Mouse (Mus musculus) intestine, postnatal 0 days (tissue): Measurements from ENCODE around the gene Dcaf10. TPM values are rescaled to one million over a fixed set of nuclear protein-coding genes. Genes with fewer than 3 reads are reported as not detected.
A peak's percentile ranks its signal among the peaks of the same experiment; 100 is the strongest.

Source experiments
- ATAC-seq: fragments of 200-750 bp; cut with Nextera tagmentation; 2 replicates; pipeline ENCODE4 v1.8.0; 2017; ENCODE audit warnings: mild to moderate bottlenecking, moderate TSS enrichment, moderate library complexity
- H3K27ac ChIP-seq: fragments of 300-500 bp; sonication (generic); 2 replicates; pipeline ENCODE4 v1.5.1; 2014; ENCODE audit warnings: mild to moderate bottlenecking, low read depth, low read length, moderate library complexity
- H3K27me3 ChIP-seq: fragments of 300-500 bp; sonication (generic); replicated peaks from 2 replicates; pipeline ENCODE4 v1.6.1; 2014; ENCODE audit warnings: low read length, mixed read lengths; ENCODE audit not compliant: control insufficient read depth, insufficient read depth
- H3K36me3 ChIP-seq: fragments of 300-500 bp; sonication (generic); 2 replicates; pipeline ENCODE4 v1.6.1; 2014; ENCODE audit warnings: mild to moderate bottlenecking, moderate library complexity; ENCODE audit not compliant: control insufficient read depth, insufficient read depth
- H3K4me1 ChIP-seq: fragments of 300-500 bp; sonication (generic); replicated peaks from 2 replicates; pipeline ENCODE4 v1.6.1; 2014; ENCODE audit warnings: antibody characterized with exemption, low read length, mixed read lengths; ENCODE audit not compliant: control insufficient read depth, insufficient read depth
- H3K4me2 ChIP-seq: fragments of 300-500 bp; sonication (generic); replicated peaks from 2 replicates; pipeline ENCODE4 v1.6.1; 2014; ENCODE audit warnings: low read depth, mild to moderate bottlenecking, moderate library complexity
- H3K4me3 ChIP-seq: fragments of 300-500 bp; sonication (generic); 2 replicates; pipeline ENCODE4 v1.5.1; 2014; ENCODE audit warnings: low read depth, low read length
- H3K9ac ChIP-seq: fragments of 300-500 bp; sonication (generic); 2 replicates; pipeline ENCODE4 v1.6.1; 2014; ENCODE audit warnings: mild to moderate bottlenecking, low read depth, low read length
- H3K9me3 ChIP-seq: fragments of 300-500 bp; sonication (generic); 2 replicates; pipeline ENCODE4 v1.6.1; 2016; ENCODE audit warnings: mixed run types; ENCODE audit not compliant: control insufficient read depth
- CTCF ChIP-seq: sonication (generic); IDR thresholded peaks from 2 replicates; pipeline ENCODE4 v1.5.1; 2016; ENCODE audit warnings: low read depth, mild to moderate bottlenecking, control low read depth, antibody characterized with exemption, moderate library complexity
- whole genome bisulfite sequencing: fragments of 180-500 bp; shearing (Covaris S2); extraction: QIAGEN DNeasy Blood & Tissue Kit; methylation state at CpG from one replicate; pipeline ENCODE4 v1.1.7; 2014; 5-methylcytosine and 5-hydroxymethylcytosine counted together
- polyA plus RNA-seq: library from polyadenylated mRNA; unstranded; fragments of >200 nt; fragmentation: Nextera tagmentation; extraction: Ambion mirVana; gene quantifications from 2 replicates; pipeline ENCODE4 v1.2.1, GENCODE M21; 2015

Dcaf10 gene
- polyA plus RNA-seq, 1 experiment from 2014 or later = 9.8 TPM

GRCm38 (mm10) chr4:45402281-45402680, 60.4 kb downstream of the Dcaf10 start:
- TF ChIP-seq CTCF = no peak
- Histone ChIP-seq H3K36me3 (peaks cover 47% of the 10 kb centered on the region), H3K27ac (peak overlapping the region; percentile 70; the same call in 1 of the 2 replicates), H3K4me1 (peaks cover 8% of the 10 kb centered on the region; the same call in 1 of the 2 replicates), H3K9ac (no peak overlapping the region), H3K27me3 (no peaks in the 10 kb centered on the region), H3K9me3 (no peaks in the 10 kb centered on the region), H3K4me2 (no peak overlapping the region), H3K4me3 (no peak overlapping the region)
- 93% methylated on average over 4 of the region's 4 CpGs for WGBS
- no peak for ATAC-seq

- 41% methylated on average over 7 of the region's 7 CpGs for WGBS
- peak; percentile 8; the same call in 1 of the 2 replicates for ATAC-seq
- peaks cover 42% of the 10 kb centered on the region for H3K36me3 ChIP-seq
Measured at GRCm38 (mm10) chr4:45402878-45403498, 61.1 kb downstream of the Dcaf10 start.

GRCm38 (mm10) chr4:45403499-45403878, 61.6 kb downstream of the Dcaf10 start:
- 42% methylated on average over 7 of the region's 7 CpGs for WGBS
- peak overlapping the region; percentile 70 for H3K27ac ChIP-seq
- TF ChIP-seq CTCF = no peak
- peaks cover 8% of the 10 kb centered on the region; the same call in 1 of the 2 replicates for H3K4me1 ChIP-seq
- H3K36me3 ChIP-seq = peaks cover 42% of the 10 kb centered on the region
- 0 out of 2 replicates have a peak, but pooled peaks have one; percentile 9 for ATAC-seq
- H3K9me3 ChIP-seq = no peaks in the 10 kb centered on the region
- H3K4me2 ChIP-seq = no peak overlapping the region
- no peak overlapping the region for H3K4me3 ChIP-seq
- H3K27me3 ChIP-seq = no peaks in the 10 kb centered on the region
- no peak overlapping the region for H3K9ac ChIP-seq

More at GRCm38 (mm10) chr4:45402878-45403498, 61.1 kb downstream of the Dcaf10 start:
- Histone ChIP-seq H3K27ac (peak overlapping the region; percentile 70), H3K9me3 (no peaks in the 10 kb centered on the region), H3K9ac (no peak overlapping the region), H3K4me2 (peak overlapping the region; percentile 17; the same call in 1 of the 2 replicates), H3K4me3 (no peak overlapping the region), H3K4me1 (peaks cover 8% of the 10 kb centered on the region; the same call in 1 of the 2 replicates), H3K27me3 (no peaks in the 10 kb centered on the region)
- no peak for TF ChIP-seq CTCF

- Histone ChIP-seq H3K27me3 (no peaks in the 10 kb centered on the region), H3K4me3 (no peak overlapping the region), H3K27ac (peak overlapping the region; percentile 68; the same call in 1 of the 2 replicates), H3K4me2 (no peak overlapping the region), H3K36me3 (peaks cover 38% of the 10 kb centered on the region), H3K9me3 (no peaks in the 10 kb centered on the region), H3K4me1 (peaks cover 8% of the 10 kb centered on the region; the same call in 1 of the 2 replicates), H3K9ac (no peak overlapping the region)
- 90% methylated on average over 7 of the region's 7 CpGs for whole genome bisulfite sequencing
- ATAC-seq = no peak
- no peak for TF ChIP-seq CTCF
Measured at GRCm38 (mm10) chr4:45404086-45404485, 62.2 kb downstream of the Dcaf10 start.

- 30% methylated on average over 7 of the region's 7 CpGs for WGBS
- H3K9ac ChIP-seq = no peak overlapping the region
- no peak for ATAC-seq
- no peak overlapping the region for H3K4me2 ChIP-seq
- no peaks in the 10 kb centered on the region for H3K27me3 ChIP-seq
- no peaks in the 10 kb centered on the region for H3K9me3 ChIP-seq
- peaks cover 8% of the 10 kb centered on the region; the same call in 1 of the 2 replicates for H3K4me1 ChIP-seq
- H3K36me3 ChIP-seq = peaks cover 26% of the 10 kb centered on the region; the same call in 1 of the 2 replicates
- peak overlapping the region; percentile 11; the same call in 1 of the 2 replicates for H3K27ac ChIP-seq
- no peak overlapping the region for H3K4me3 ChIP-seq
- no peak for TF ChIP-seq CTCF
Measured at GRCm38 (mm10) chr4:45405315-45405714, 63.4 kb downstream of the Dcaf10 start.

- Histone ChIP-seq H3K4me1 (peaks cover 8% of the 10 kb centered on the region; the same call in 1 of the 2 replicates), H3K27me3 (no peaks in the 10 kb centered on the region), H3K36me3 (peaks cover 18% of the 10 kb centered on the region; the same call in 1 of the 2 replicates), H3K27ac (peak overlapping the region; percentile 11; the same call in 1 of the 2 replicates), H3K4me3 (no peak overlapping the region), H3K4me2 (0 out of 2 replicates have a peak overlapping the region, but pooled peaks have one; percentile 17), H3K9me3 (no peaks in the 10 kb centered on the region), H3K9ac (no peak overlapping the region)
- WGBS = 71% methylated on average over 7 of the region's 7 CpGs
- no peak for ATAC-seq
- no peak for TF ChIP-seq CTCF
Measured at GRCm38 (mm10) chr4:45406397-45406796, 64.5 kb downstream of the Dcaf10 start.
